Mouse (Mus musculus) ovary, postnatal 14 days (tissue): ENCODE measurements at regions not wholly inside any gene's neighbourhood (a gene's known extent, or its start where the extent isn't known, plus 50 kb on each side); places are given as distances from the start of the nearest gene placed in this dataset.

Source experiments
- DNase-seq: peaks from one replicate; pipeline ENCODE4 v3.0.0; 2022; ENCODE audit warnings: low spot score

DNA sequence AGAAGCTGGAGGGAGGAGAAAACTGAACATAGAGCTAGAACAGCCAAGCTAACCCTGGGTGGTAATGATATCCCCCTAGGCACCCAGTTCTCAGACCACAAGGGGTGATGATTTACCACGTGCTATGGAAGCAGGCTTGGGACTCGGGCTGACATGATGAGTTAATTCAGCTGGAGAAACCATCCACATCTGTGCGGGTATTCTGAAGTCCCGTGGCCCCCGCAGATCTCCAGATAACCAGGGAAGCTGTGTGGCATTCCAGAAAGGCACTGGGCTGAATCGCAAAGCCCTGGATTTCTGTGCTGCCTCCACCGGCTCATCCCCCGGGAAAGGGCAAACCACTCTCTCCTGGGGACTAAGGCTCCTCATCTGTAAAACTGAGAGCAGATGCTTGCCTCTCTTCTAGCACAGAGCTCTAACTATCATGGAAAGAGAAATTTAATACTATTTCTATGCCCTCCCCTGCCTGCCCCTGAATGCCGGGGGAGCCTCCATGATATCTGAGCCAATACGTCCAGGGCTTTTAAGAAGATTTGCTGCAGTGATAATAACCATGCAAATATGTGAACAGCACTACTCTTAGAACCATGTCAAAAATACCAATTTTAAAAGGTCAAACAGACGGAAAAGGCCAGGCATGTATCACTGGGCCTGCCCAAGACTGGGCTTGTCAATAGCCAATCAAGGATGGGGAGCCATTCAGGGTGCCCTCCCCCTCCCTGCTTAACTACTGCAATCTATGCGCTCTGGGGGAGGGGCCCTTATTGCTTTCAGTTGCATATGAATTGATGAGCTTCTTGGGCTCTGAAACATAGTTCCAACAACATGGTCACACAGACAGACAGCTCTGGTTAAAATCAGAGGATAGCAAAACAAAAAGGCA is 255.5 kb downstream of the Sox4 start:
- DNase-seq, result no peak

DNA sequence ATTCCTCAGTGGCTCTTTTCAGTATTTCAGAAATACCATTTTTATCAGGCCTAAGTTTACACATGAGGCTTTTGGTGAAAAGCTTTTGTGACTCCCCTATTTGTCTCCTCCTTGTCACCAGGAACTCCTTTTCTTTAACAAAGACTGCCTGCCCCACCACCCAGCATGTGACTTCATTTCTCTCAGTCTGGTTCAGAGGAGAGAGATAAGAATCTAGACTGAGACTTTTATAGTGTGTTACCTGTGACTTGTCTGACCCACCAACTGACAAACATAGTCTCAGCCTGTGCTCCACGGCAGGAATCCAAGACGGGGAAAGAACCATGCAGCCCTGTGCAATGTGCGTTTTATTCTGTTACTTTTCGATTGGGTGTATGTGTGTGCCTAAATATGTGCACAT is 260.4 kb downstream of the Sox4 start:
- no peak for DNase-seq

DNA sequence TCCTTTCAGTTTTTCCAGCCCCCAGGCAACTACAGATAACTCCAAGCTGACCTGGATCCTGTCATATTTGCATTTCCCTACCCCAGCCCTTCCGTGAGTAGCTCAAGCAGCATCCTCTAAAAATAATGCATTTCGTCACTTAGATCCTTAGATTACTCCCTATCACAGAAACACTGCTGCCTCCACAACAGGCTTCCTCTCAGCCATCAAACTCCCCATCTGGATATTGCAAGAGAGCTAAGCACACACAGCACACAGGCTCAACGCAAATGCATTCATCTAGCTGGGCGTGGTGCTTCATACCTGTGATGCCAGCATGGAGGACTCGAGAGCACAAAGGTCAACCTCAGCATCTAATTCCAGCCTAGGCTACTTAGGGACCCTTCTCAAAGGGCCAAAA is 260.9 kb downstream of the Sox4 start:
- no peak for DNase-seq

DNA sequence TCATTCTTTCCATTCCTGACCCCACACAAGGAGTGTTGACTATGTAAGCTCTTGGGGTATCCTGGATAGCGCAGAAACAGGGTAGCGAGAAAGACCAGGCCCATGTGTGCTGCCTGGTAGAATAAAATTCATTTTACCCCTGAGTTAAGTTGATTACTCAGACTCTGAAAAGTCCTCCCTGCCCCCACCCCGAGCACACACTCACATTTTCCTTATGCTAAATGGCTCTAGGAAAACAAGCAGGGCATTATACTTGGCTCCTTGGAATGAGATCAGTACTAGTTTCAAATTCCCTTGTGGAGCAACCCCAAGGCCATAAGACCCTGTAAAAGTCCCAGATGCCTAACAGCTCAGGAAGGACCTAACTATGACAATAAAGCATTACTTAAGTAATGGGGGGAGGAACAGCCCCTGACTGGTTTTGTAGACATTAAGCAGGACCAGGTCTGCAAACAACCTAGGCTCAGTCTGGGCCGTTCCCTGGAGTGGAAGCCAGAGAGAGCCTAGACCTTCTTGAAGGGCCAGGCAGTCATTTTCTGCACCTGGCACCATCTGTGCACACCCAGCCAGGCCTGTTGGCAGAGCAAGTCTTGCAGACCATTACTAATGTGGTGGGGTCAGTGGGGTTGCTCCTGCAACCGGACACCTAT is 262.9 kb downstream of the Sox4 start:
- no peak for DNase-seq

DNA sequence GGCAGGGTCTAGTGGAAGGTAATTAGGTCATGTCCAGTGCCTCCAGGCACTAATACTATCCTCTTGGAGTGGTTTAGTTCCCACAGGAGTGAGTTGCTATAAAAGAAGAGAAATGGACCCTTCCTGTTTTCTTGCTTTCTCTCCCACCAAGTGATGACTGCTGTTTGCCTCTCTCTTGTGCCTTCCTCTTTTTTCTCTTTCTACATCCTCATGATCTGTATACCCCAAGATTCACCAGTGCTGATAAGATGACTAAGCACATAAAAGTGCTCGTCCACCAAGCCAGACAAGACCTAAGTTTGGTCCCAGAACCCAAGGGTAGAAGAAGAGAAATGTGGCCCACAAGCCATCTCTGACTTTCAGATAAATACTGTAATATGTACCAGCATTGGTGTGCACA is 265.7 kb downstream of the Sox4 start:
- DNase-seq, result no peak

DNA sequence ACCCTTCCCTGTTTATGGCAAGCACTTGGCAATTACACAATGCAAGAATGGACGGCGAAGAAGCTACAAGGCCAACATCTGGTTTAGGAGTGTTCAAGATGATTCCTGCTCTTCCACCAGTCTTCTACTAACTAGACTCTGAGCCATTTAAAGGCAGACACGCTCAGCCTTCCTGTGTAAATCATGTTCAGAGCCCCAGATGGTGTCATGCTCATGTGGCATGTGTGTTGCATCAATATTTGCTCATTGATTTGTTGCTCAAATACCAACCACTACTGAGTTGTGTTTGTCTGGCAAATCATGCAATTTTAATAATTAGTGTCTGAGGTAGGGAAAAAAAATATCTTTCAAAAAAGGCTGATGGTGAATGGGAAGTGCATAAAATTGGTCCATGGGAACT is 269.2 kb downstream of the Sox4 start:
- DNase-seq, result no peak

DNA sequence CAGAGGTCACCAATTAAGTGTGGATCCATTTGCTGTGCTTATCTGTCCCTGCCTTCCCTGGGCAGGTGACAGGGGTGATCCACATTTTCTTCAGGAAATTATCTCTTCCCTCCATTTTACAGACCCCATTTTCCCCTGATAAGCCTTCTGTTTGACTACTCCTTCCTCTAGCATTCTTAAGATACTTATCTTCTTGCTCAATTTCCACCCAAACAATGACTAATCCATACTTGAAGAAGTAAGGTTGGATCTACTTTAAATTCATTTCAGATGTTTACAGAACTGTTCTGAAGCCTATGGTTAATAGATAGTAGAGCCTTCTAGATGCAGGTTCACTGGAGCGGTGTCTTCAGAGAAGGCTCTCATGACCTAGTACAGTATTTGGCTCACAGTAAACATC is 273.2 kb downstream of the Sox4 start:
- DNase-seq, result no peak

DNA sequence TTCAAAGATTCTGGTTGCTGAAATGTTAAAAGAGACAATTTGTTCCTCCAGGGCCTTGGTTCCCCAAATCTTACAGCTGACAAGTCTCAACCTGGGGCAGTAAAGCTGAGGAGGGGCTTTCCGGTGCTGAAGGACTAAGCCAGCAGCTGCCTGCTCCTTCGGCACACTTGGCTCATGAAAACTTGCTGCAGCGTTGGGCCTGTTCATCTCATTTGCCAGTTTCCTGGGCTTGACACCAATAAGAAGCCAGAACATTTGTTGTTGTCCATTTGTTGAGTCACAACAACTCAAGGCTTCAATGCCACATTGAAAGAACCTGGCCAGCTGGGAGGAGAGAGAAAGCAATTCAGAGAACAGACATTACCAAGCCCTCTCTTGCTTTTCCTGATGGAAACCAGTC is 279.9 kb downstream of the Sox4 start:
- no peak for DNase-seq

DNA sequence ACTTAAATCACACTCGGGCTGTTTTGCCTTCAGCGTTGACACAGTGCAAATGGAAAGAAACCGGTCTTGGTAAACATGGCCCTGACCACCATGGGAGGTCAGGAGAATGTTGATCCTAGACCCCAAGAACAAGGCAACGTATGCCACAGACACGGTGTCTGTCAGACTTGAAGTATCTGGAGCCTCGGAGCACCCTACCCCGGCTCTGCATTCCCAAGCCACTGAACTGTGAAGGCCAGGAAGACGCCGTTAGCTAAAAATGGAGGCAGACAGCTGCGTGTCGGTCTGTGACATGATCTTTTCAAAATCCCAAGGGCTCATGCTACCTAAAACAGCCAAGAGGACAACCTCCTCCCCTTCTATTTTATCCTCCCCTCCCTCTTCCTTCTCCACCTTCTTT is 282.0 kb downstream of the Sox4 start:
- DNase-seq, result no peak

DNA sequence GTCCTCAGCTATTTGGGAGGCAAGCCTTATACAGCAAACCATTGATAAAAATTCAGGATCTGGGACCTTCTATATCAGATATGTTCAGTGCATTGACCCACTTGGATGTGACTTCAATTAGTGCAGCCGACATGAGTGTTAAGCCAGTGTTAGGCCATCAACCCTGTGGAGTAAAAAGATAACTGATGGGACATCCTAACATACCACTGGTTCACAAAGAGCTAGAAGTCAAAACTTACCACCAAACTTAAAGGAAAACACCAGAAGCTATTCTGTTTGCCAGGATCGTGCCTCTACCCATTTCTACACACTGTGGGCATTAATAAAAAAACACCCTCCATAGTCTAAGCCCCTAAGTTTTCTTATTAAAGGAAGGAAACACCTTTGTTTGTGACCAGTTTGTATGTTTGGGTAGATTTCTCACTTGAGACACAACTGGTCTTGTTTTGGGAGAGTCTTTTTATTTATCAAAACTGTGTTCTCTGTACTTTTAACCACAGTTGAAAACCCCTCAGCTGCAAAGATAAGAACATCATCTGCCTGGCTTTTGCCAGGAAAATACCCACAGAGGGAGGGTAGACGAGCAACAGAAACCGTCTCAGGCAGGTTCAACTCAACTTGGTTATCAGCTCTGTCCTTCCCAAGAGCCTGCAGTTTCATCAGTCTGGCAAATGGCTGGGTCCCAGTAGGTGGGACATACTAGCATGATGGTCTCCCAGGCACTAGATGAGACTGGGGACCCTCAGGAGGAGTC is 283.5 kb downstream of the Sox4 start:
- DNase-seq, result no peak

DNA sequence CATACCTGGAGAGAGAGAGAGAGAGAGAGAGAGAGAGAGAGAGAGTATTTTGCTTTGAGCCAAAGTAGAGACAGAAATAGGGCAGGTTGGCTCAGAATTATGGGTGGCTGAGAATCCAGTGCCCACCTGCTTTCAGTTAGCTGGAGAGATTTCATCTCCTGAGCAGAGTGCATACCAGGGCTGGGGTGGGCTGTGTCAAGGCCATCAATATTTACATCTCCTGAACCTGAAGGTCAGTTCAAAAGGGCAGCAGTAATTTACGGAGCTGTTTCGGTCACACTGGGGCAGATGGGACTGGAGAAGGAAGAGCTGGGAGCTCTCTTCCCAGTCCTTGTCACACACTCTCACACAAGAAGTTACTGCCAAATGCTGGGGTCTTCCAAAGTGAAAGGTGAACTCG is 286.7 kb downstream of the Sox4 start:
- DNase-seq, result no peak

DNA sequence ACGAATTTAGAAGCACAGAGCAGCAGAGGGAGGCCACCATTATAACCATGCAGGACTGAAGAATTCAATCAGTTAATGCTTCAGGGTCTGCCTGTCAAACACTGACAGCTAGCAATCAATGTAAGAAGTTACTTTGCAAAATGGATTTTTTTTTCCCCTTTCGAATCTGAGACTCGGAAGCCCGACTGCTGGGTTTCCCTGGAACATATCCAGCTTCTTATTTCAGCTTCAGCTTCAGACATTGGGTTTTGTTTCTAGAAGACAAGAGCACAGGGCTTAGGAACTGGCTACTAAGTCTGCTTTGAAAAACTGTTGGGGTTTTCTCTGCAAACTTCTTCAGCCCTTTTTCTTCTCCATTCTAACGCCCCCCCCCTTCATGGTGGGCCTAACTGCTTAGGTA is 288.4 kb downstream of the Sox4 start:
- no peak for DNase-seq

DNA sequence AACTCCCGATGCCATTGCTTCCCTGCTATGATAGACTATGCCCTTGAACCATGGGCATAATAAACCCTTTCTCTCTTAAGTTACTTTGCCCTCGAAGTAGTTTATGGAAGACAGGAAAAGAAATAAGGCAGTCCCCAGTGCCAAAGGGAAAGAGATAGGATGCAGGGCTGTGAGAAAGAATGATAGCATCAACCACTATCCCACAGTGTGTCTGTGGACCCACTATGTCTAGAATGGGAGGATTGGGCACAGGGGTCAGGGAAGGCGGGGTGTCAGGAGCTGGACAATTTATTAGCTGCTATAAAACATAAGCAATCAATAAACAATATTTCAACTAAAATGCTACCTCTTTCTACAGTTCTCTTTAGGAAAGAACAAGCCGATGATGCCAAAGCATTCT is 288.8 kb downstream of the Sox4 start:
- no peak for DNase-seq

DNA sequence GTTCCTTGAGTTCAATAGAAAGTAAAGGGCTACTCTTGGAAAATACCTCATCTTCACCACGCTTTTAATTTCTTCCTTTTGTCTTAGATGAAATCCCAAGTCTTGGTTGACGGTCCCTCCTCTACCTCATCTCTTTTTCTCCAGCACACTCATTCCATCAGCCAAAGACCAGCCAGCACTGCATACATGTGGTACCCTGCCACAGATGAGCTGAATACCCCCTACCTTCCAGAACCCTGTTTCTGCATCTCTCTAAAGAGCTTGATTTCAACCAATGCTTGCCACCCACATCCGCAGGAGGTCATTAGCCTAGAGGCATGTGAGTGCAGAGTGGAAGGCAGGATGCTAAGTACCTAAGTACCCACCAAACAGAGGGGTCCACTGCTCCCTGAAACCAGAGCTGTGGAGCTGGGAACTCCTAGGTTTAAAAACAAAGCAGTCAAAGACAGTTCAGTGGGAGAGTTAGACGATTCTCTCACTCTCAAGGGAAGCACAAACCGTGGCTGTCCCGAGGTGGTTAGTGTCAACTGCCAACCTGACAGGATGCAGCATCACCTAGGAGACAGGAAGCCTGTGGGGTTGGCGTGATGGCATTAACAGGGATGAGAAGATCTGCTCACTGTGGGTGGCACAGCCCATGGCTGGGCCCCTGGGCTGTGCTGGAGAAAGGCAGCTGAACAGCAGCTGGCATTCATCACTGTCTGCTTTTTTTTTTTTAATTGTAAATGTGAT is 289.4 kb downstream of the Sox4 start:
- DNase-seq, result no peak

DNA sequence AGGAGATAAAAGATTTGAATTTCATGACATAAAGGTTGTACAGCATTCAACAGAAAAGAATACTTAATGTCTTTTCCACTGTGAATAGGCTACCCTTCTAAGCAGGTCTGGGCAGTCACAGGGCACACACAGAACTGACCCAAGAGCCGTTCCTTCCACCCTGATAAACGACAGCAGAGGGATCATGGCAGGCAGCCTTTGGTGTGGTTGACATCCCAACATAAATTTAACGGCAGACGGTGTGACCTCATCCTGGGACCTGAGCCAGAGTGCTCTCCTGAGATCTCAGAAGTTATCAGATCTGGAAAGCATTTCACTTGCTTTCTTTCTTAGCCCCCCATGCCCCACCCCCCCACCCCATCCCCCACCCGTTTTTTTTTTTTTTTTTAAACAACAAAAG is 290.1 kb downstream of the Sox4 start:
- peak; percentile 13 for DNase-seq

DNA sequence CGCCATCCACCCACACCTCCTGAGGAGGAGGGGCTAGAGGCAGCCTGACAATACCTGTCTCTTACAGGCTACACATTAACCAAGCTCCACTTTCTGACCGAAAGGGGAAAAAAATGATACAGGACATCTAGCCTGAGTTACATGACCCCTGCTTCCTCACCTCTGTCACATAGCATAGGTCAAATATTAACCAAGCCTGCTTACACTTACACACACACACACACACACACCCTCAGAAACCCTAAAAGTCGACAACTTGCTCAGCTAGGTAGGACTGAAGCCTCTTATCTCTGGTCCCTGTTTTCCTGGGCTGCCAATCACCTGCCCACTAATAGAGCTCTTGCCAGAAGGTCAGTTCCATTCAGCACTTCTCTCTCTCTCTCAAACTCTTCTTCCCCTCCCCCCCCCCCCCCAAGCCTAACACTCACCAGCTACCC is 291.2 kb downstream of the Sox4 start:
- no peak for DNase-seq

DNA sequence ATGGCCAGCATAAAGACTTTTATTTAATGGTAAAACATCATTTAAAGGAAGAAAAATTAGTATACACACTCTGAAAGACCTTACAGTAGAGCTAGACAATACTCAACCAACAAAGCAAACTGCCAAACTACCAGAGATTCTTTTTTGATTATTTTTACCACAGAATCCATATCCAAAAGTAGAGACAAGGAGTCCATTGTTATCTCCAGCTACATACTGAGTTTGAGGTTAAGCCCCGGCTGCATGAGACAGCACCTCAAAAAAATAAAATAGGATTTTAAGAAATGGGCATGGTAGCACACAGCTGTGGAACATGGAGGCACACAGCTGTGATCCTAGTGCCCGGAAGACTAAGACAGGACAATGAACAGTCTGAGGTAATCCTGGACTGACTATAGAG is 293.4 kb downstream of the Sox4 start:
- no peak for DNase-seq

DNA sequence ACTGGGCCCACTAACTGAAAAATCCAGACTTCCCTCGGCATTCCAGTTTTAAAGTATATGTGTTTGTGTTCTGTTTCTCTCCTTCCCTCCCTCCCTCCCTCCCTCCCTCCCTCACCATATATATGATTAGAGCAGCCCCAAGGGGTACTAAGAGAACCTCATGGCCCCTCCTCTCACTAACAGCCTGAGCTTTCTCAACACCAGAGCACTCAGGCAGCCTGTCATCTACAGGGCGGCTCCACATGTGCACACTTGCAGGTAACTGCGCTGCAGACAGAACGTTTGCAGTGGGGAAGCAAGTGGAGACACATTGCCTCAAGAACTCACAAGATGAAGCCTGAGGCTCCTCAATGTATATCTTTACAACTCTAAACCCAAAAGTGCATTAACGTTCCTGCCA is 294.9 kb downstream of the Sox4 start:
- DNase-seq, result no peak

DNA sequence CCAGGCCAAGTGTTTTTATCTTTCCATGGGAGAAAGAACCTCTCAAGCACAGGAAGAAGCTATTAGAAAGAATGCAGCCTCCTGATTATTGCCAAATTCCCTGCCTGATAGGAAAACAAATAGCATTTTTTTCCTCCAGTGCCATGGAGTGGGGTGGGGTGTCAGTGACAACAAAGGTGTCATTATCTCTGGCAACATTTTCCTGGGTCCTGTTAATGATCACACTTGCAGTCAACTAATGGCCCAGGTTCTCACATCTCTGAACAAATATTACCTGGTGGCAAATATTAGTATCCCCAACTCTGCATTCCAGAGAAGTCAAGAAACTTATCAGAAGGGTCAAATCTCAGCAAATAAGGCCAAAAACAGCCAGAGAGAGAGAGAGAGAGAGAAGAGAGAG is 298.6 kb downstream of the Sox4 start:
- DNase-seq, result no peak

DNA sequence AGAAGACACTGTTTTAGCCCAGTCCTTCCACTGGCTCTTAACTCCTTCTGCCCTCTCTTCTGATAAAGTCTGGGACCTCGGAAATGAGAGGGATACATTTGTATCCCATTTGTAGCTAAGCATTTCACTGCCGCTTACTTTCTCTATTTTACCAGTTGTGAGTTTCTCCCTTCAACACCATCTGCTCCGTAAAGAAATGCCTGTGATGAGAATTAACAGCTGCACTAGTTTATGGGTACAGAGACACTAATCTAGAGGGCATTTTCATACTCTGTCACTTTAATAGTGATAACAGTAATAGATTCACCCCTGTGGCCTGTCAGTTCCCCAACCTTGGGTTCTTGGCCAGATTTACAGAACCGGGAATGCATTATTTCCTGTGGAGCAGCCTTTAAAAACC is 300.2 kb downstream of the Sox4 start:
- DNase-seq, result no peak

DNA sequence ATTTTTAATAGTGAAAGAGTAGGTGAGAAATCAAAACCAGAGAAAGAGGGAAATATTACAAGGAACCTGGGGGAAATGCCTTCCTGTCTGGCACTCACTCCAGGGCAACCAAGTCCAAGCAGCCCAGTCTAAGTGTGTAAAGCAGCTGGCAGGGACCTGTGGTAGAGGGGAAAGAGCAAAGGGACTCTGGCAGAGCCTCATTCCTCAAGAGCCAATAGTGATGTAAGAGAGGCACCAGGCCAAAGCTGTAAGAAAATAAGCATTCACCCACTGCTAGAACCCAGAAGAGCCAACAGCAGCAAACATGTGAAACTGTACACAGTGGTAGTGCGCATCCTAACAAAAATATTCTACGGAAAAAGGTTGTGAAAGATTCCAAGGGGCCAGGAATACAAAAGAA is 301.7 kb downstream of the Sox4 start:
- peak; percentile 18 for DNase-seq

DNA sequence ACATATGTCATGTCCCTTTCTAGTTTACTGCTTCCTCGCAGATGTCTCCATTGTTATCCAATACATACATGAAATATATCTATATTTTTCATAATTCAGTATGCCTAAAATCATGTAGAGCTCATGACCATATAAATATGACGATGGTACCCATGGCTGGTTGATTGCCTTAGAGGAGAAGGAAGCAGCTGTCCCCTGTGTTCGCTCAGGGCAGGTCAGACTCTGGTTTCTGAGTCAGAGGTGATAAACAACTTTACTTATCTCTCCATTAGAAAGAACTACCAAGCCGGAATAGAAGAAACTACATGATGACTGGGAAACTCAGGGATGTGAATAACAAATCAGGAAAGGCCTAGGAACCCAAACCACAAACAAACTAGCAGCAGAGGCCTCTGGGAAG is 307.6 kb downstream of the Sox4 start:
- DNase-seq, result no peak
